ENCODE assay signal across 29 mouse cellular contexts in the genomic region with DNA sequence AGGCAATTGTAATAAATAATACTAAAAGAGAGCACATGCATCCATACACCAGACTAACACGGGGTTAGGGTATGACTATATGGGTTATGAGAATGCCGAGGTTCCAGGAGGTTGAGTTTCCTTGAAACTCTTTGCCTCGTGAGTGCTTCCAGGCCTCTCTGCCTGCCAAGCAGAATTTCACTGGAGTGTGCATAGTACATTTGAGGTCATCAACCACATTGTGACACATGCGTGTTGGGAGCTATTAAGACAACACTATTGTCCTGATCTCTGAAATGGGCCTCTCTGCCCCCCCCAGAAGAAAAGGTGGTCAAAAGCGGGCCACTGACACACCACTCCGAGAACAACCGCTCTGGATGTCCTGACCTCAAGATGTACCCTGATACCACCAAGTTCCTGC.
"Had no signal": no experiment of that assay in that cellular context is flagged by ENCODE, and none has a peak within 500 bp of the region (broad histone marks: within the 10 kb centered on the region; RNA-seq: fewer than 3 reads in every experiment).

No protein-coding gene starts in this region.

- H3K4me2 ChIP-seq: heart, embryonic 11.5 days; heart, embryonic 13.5 days; heart, embryonic 15.5 days; hindbrain, embryonic 13.5 days; hindbrain, embryonic 15.5 days; kidney, embryonic 15.5 days; limb, embryonic 12.5 days; liver, embryonic 11.5 days; liver, embryonic 13.5 days; liver, embryonic 15.5 days had no signal

- ATAC-seq: hindbrain, postnatal 0 days; intestine, embryonic 16.5 days; liver, postnatal 0 days had no signal

- H3K4me1 ChIP-seq: heart, embryonic 13.5 days; heart, embryonic 15.5 days; hindbrain, embryonic 13.5 days; hindbrain, embryonic 15.5 days; kidney, embryonic 15.5 days; limb, embryonic 10.5 days; limb, embryonic 12.5 days; liver, embryonic 13.5 days; liver, embryonic 15.5 days had no signal

- DNase-seq: gastrocnemius, postnatal 14 days; gastrocnemius, postnatal 36 days; heart, adult 11 months; heart, adult 2 months; heart, postnatal 14 days; heart, postnatal 36 days; kidney, adult 11 months; kidney, adult 2 months; kidney, adult 9 months; kidney, postnatal 10 days; kidney, postnatal 25 days; kidney, postnatal 4 days; layer of hippocampus, postnatal 36 days; liver; liver, embryonic 13.5 days; liver, postnatal 0 days had no signal

- H3K4me3 ChIP-seq: heart, adult 2 months; heart, embryonic 13.5 days; heart, embryonic 15.5 days; hindbrain, embryonic 13.5 days; hindbrain, embryonic 15.5 days; kidney, embryonic 15.5 days; layer of hippocampus, adult 2 months; limb, embryonic 10.5 days; limb, embryonic 12.5 days; liver, embryonic 13.5 days; liver, embryonic 15.5 days had no signal

- H3K36me3 ChIP-seq: heart, embryonic 13.5 days; heart, embryonic 15.5 days; hindbrain, embryonic 13.5 days; hindbrain, embryonic 15.5 days; kidney, embryonic 15.5 days; limb, embryonic 10.5 days; limb, embryonic 12.5 days; liver, embryonic 13.5 days; liver, embryonic 15.5 days had no signal

- H3K27me3 ChIP-seq: heart, embryonic 13.5 days; heart, embryonic 15.5 days; hindbrain, embryonic 13.5 days; hindbrain, embryonic 15.5 days; kidney, embryonic 15.5 days; limb, embryonic 12.5 days; liver, embryonic 13.5 days; liver, embryonic 15.5 days had no signal

- H3K9ac ChIP-seq: heart, embryonic 13.5 days; heart, embryonic 15.5 days; hindbrain, embryonic 13.5 days; hindbrain, embryonic 15.5 days; kidney, embryonic 15.5 days; limb, embryonic 12.5 days; liver, embryonic 13.5 days; liver, embryonic 15.5 days; liver, postnatal 0 days had no signal

- H3K9me3 ChIP-seq: heart, embryonic 13.5 days; heart, embryonic 15.5 days; hindbrain, embryonic 13.5 days; hindbrain, embryonic 15.5 days; kidney, embryonic 15.5 days; limb, embryonic 10.5 days; limb, embryonic 12.5 days; liver, embryonic 13.5 days; liver, embryonic 15.5 days had no signal

- H3K27ac ChIP-seq: heart, adult 2 months; heart, embryonic 13.5 days; heart, embryonic 15.5 days; hindbrain, embryonic 13.5 days; hindbrain, embryonic 15.5 days; hindbrain, postnatal 0 days; kidney, embryonic 15.5 days; layer of hippocampus, adult 2 months; limb, embryonic 10.5 days; limb, embryonic 12.5 days; liver, embryonic 13.5 days; liver, embryonic 15.5 days had no signal
